Mouse (Mus musculus) left cerebral cortex, adult 2 months (tissue): ENCODE data around the gene Atp6v0a2. TPM values are rescaled to one million over a fixed set of nuclear protein-coding genes. Genes with fewer than 3 reads are reported as not detected.
A peak's percentile ranks its signal among the peaks of the same experiment; 100 is the strongest.
"Not testable (repeated sequence)": the region's sequence is repeated elsewhere in the genome, so short reads cannot be mapped to it uniquely, and the experiment has no call there.

ENCODE experiments used
- DNase-seq, 2 experiments: peaks; one replicate each; pipeline ENCODE4 v3.0.0; 2021 to 2022; ENCODE audit warnings: low spot score in 2 of 2, mixed read lengths in 1 of 2; ENCODE audit errors: extremely low spot score in 1 of 2
- H3K27ac ChIP-seq: fragments of 200-600 bp; 2 replicates; pipeline ENCODE4 v1.8.1; 2022
- H3K4me3 ChIP-seq: fragments of 200-600 bp; 2 replicates; pipeline ENCODE4 v1.8.1; 2022
- CTCF ChIP-seq: fragments of 200-600 bp; IDR thresholded peaks from 2 replicates; pipeline ENCODE4 v1.8.1; 2022; ENCODE audit warnings: antibody characterized with exemption, mild to moderate bottlenecking, moderate library complexity
- intact Hi-C: fragments of 180-260 bp; cut with DNase I; formaldehyde crosslinking; loops from one replicate; pipeline ENCODE4 v1.15.1; 2025
- total RNA-seq, 2 experiments: library from RNA; stranded (reverse); gene quantifications; 2 replicates each; pipeline ENCODE4 v1.2.3; 2021

Atp6v0a2 gene
- total RNA-seq, 2 experiments from 2014 or later, result 59.2 to 71.4 TPM

DNA sequence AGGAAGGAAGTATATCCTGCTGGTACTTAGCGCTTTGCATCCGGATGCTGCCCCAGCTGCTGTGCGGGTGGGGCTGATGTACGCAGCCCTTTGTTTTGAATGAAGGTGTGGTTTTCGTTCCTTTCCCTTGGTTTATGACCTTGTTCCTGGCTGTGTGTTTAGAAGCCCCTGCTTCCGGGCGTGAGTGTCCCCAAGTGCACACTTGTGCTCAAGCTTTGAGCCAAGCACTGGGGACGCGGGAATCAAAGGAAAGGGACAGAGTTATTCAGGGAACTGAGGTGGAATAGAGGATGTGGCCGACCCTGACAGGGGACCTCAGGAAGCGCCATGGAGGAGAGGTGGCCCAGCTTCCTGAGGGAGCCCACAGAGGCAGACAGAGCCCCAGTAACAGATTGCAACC is 13.7 kb upstream of the Atp6v0a2 start:
- TF ChIP-seq CTCF, result no peak
- intact Hi-C loops, result loop anchor here (5.0 kb wide), 1 partner anchor 258 kb away; no protein-coding TSS in a partner anchor
- Histone ChIP-seq H3K4me3 (no peak overlapping the region), H3K27ac (no peak overlapping the region)
- no peak for DNase-seq

- intact Hi-C loops, result loop anchor here (5.0 kb wide), 1 partner anchor 254 kb away; no protein-coding TSS in a partner anchor
Measured at GRCm38 (mm10) chr5:124618711-124619110, 9.7 kb upstream of the Atp6v0a2 start.

DNA sequence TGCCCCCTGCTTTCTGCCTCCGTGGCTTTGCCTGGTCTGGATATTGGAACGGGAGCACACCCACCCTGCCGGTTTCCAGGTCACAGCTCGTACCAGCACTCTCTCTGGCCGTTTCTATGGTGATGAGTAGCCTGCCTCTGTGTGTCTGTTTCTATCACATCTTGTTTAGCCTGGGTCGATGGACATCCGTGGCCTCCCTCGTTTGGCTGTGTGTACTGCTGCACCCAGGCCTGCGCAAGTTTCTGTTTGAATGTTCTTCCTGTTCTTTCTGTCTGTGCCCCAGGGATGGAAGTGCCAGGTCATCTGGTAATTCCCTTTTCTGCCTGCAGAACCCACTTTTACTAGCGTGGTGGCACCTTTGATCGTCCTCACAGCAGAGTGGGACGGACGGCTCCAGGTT is 7.0 kb upstream of the Atp6v0a2 start:
- no peak overlapping the region for H3K4me3 ChIP-seq
- intact Hi-C loops, result no loop called here
- no peak for DNase-seq

More at GRCm38 (mm10) chr5:124618711-124619110, 9.7 kb upstream of the Atp6v0a2 start:
- Histone ChIP-seq H3K27ac (no peak overlapping the region), H3K4me3 (no peak overlapping the region)
- no peak for TF ChIP-seq CTCF
- DNase-seq, result no peak

DNA sequence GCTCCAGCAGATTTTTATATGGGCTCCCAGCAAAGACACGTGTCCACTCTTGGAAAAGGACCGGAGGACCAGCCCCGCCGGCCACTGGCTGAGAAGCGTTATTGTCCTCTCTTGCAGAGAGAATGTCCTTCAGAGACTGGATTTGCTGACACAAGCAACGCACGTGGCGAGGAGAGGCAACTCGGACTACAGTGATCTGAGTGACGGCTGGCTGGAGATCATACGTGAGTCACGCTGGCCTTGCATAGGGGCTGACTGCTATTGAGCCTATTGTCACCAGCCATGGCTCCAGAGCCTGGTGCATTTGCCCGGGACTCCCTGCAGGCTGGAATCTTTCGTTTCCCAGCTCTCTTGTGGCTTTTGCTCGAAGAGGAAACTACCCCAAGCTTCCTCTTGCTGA is 5.5 kb upstream of the Atp6v0a2 start:
- no peak overlapping the region for H3K4me3 ChIP-seq
- no peak for DNase-seq
- TF ChIP-seq CTCF, result no peak
- no peak overlapping the region for H3K27ac ChIP-seq
- intact Hi-C loops, result no loop called here

More for the DNA sequence above, 7.0 kb upstream of the Atp6v0a2 start:
- H3K27ac ChIP-seq, result 0 out of 2 replicates have a peak overlapping the region, but pooled peaks have one; percentile 15
- no peak for TF ChIP-seq CTCF

DNA sequence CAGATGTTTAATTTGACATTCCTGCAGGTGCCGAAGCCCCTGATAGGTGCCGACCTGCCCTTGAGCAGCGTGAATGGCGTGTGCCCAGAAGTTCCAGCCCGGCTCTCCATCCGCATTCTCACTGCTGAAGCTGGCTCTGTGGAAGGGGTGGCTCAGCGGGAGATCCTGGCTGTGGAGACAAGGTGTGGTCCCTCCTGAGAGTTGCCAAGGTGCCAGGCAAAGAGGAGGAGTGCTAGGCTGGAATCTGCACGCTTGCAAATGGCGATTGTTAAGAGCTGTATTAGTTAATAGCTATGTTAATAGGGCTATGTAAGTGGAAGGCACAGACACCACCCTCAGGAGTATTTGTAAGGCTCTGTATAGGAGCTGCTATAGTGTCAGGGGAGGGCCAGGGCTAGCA is 4.1 kb upstream of the Atp6v0a2 start:
- no peak overlapping the region for H3K4me3 ChIP-seq
- intact Hi-C loops, result no loop called here
- H3K27ac ChIP-seq, result no peak overlapping the region
- DNase-seq, result no peak
- no peak for TF ChIP-seq CTCF

DNA sequence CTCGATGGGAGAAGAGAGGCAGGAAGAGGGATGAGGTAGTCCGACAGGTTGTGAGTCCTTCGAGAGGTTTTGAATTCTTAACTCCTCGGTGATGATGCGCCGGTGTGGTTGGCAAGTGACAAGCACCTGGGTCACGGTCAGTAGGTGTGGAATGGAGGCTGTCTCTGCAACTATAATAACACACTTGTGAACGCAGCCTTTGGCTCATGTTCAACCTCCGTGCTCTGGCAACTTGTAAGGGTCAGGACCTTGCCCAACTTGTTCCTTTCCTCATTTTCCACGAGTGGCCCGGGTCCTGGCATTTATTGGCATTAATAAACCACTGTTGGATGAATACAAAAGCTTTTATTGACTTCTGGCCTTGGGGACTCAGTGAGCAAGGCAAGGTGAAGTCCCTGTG is 1.3 kb downstream of the Atp6v0a2 start:
- TF ChIP-seq CTCF, result no peak
- peak overlapping the region; percentile 68 for H3K27ac ChIP-seq
- DNase-seq, result no peak
- intact Hi-C loops, result no loop called here
- H3K4me3 ChIP-seq, result peak overlapping the region; percentile 85

GRCm38 (mm10) chr5:124631685-124632084 is 3.3 kb downstream of the Atp6v0a2 start:
- intact Hi-C loops, result no loop called here

DNA sequence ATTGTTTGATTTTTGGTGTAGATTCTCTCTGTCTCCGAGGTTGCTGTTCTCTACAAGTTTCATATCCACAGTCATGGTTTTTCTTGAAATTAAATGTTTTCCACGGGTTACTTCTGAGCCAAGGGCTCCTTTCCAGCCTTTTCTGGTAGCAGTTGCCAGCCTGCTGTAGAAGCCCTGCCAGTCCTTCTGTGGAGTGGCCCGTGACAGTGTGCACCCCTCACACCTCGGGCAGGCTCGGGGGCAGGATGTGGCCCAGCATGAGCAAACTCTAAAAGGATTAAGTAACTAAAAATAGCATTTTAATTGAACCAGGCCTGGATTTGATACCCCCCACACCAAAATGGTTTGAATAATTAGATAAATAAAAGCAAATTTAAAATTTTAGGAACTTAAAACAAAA is 4.1 kb downstream of the Atp6v0a2 start:
- intact Hi-C loops, result no loop called here
- no peak for DNase-seq
- no peak overlapping the region for H3K27ac ChIP-seq
- TF ChIP-seq CTCF, result no peak
- H3K4me3 ChIP-seq, result no peak overlapping the region

More at GRCm38 (mm10) chr5:124631685-124632084, 3.3 kb downstream of the Atp6v0a2 start:
- Histone ChIP-seq H3K4me3 (no peak overlapping the region), H3K27ac (no peak overlapping the region)
- no peak for DNase-seq
- no peak for TF ChIP-seq CTCF

GRCm38 (mm10) chr5:124633425-124633824 is 5.0 kb downstream of the Atp6v0a2 start:
- intact Hi-C loops, result no loop called here
- no peak for TF ChIP-seq CTCF
- Histone ChIP-seq H3K4me3 (no peak overlapping the region), H3K27ac (no peak overlapping the region)
- DNase-seq, result no peak

GRCm38 (mm10) chr5:124635068-124635467 is 6.7 kb downstream of the Atp6v0a2 start:
- TF ChIP-seq CTCF, result peak; percentile 44
- DNase-seq, H3K27ac ChIP-seq, H3K4me3 ChIP-seq, intact Hi-C loops: not testable (repeated sequence)

GRCm38 (mm10) chr5:124636139-124636538 is 7.8 kb downstream of the Atp6v0a2 start:
- intact Hi-C loops, result no loop called here
- no peak for TF ChIP-seq CTCF
- Histone ChIP-seq H3K4me3 (no peak overlapping the region), H3K27ac (no peak overlapping the region)
- DNase-seq, result no peak

- Histone ChIP-seq H3K27ac (no peak overlapping the region), H3K4me3 (no peak overlapping the region)
- intact Hi-C loops, result no loop called here
- no peak for TF ChIP-seq CTCF
- no peak for DNase-seq
Measured at GRCm38 (mm10) chr5:124636694-124637093, 8.3 kb downstream of the Atp6v0a2 start.

DNA sequence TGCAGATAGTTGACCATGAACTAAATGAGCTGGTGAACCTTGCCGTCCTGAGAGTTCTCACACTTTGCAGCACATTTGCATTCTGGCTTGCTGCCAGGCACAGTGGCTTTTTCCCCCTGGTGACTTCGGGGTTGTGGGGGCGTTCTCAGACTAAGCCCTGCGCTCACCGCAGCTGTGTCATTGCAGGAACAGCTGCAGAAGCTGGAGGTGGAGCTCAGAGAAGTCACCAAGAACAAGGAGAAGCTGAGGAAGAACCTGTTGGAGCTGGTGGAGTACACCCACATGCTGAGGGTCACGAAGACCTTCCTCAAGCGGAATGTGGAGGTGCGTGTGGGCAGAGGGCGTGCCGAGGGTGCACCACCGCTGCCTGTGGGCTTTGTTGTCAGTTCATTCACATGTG is 8.9 kb downstream of the Atp6v0a2 start:
- peak in 1 of 2 experiments; percentile 48 for DNase-seq
- no peak for TF ChIP-seq CTCF
- Histone ChIP-seq H3K27ac (no peak overlapping the region), H3K4me3 (no peak overlapping the region)
- intact Hi-C loops, result no loop called here
